Mouse (Mus musculus): ENCODE data around the gene Tcap.

GRCm38 (mm10) chr11:98348083-98348961 lies 35.3 kb upstream of the Tcap start, which contains the start of gene Ppp1r1b:
- peak; percentile 36 for TF ChIP-seq POLR2A (IDR thresholded peaks at IDR 0.05; ENCODE audit: low read depth, low read length)
- no peak for TF ChIP-seq CTCF (conservative IDR thresholded peaks at IDR 0.05; ENCODE audit: insufficient read depth, insufficient read length, low read depth, low read length)

Data from kidney, adult 2 months (tissue).